Mouse (Mus musculus): ENCODE results near the gene Gm20388. TPM values are rescaled to one million over a fixed set of nuclear protein-coding genes. Genes with fewer than 3 reads are reported as not detected.

The Gm20388 gene
- polyA plus RNA-seq, 2 experiments = 8.5 TPM; not detected in 1

DNA sequence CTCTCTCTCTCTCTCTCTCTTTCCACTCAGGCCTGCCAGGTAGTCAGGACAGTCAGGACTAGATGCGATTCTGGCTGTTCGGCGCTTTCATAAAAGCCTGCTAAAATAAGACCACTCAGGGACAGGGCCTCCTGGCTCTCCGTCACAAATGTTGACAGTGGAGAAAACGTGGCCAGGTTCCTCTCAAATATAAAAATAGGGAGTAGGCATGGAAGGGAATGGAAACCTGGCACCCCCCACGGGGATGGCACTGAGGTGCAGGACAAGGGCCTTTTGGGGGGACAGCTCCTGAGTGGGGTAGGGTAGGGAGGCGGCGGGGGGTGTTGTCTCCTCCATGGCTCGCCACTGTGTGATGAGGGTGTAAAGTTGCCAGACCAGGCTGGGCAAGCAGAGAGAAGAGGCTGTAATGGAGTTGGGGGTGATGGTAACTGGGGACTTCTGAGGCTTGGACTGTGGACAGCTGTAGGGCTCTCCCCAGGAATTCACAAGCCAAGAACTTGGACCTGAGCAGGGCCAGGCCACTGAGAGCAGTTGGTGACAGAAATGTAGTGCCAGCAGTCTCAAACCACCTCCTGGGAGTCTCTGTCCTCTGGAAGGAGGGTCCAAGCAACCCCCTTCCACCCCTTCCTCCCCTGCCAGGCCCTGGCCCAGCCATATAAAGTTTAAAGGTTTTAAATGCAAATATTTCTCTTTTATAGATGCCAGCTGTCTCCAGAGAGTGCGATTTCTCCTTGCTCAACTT lies 621.3 kb downstream of the Gm20388 start:
- Histone ChIP-seq H3K36me3 (replicated peaks; ENCODE audit: control insufficient read depth, insufficient read depth, low read depth) (peaks cover 3% of the 10 kb centered on the region), H3K27me3 (ENCODE audit: control insufficient read depth, insufficient read depth, low read length) (no peaks in the 10 kb centered on the region), H3K4me2 (ENCODE audit: low read depth) (peak overlapping the region; percentile 44), H3K9ac (replicated peaks) (peak overlapping the region; percentile 3; the same call in 1 of the 2 replicates), H3K4me1 (replicated peaks; ENCODE audit: control insufficient read depth in 2 of 2, insufficient read depth in 2 of 2, low read length in 1 of 2) (peaks cover 40 to 44% of the 10 kb centered on the region in 2 experiments), H3K27ac (no peak overlapping the region), H3K9me3 (ENCODE audit: control insufficient read depth, low read length) (no peaks in the 10 kb centered on the region), H3K4me3 (ENCODE audit: insufficient read depth in 1 of 2, low read depth in 2 of 2, low read length in 2 of 2) (no peak overlapping the region)
- ATAC-seq (ENCODE audit: insufficient read depth) (no peak), DNase-seq (ENCODE audit: low read depth in 3 of 3, low spot score in 3 of 3) (no peak)
- no peak for TF ChIP-seq EP300 (IDR thresholded peaks at IDR 0.05; ENCODE audit: low read depth)
- no peak for TF ChIP-seq CTCF (IDR thresholded peaks at IDR 0.05; ENCODE audit: low read depth)
- WGBS (ENCODE audit: insufficient replicate concordance) = 59% methylated on average over 10 of the region's 10 CpGs

DNA sequence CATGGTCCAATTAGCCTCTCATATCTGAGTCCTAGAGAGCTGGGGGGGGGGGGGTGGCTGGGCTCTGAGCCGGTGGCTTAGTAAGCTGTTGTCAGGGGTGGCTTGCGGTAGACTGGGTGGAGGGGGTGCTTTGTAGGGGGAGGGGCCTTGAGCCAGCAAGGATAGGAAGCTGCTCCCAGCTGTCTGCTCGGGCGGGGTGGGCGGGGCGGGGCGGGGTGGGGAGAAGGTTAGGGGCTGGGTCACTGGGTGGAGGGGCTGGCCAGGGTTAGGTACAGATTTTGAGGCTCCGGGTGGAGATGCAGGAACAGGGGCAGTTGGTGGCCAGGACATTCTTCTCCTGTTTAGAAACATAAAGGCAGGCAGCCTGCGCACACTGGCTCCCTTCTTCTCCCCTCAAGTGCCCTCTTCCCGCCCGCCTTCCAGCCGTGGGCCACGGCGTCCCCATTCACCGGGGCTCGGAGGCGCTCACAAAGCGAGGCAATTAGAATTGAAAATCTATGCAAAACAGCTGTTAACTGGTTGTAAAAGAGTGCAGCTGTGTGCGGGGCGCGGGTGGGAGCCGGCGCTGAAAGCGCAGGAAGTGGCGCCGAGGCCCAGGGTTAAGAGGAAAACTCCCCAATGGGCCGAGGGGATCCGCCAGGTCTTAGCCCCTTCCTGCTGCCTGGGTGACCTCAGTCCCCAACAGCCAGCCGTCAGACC lies 622.0 kb downstream of the Gm20388 start:
- H3K4me1 ChIP-seq (replicated peaks; ENCODE audit: control insufficient read depth in 2 of 2, insufficient read depth in 2 of 2, low read length in 1 of 2) = peaks cover 40 to 43% of the 10 kb centered on the region in 2 experiments
- H3K4me3 ChIP-seq (ENCODE audit: insufficient read depth in 1 of 2, low read depth in 2 of 2, low read length in 2 of 2) = no peak overlapping the region
- TF ChIP-seq EP300 (IDR thresholded peaks at IDR 0.05; ENCODE audit: low read depth) (no peak), CTCF (IDR thresholded peaks at IDR 0.05; ENCODE audit: low read depth) (no peak)
- no peak for ATAC-seq (ENCODE audit: insufficient read depth)
- no peak for DNase-seq (ENCODE audit: low read depth in 3 of 3, low spot score in 3 of 3)
- no peak overlapping the region; the same call in 1 of the 2 replicates for H3K9ac ChIP-seq (replicated peaks)
- H3K36me3 ChIP-seq (replicated peaks; ENCODE audit: control insufficient read depth, insufficient read depth, low read depth) = peaks cover 3% of the 10 kb centered on the region
- H3K27me3 ChIP-seq (ENCODE audit: control insufficient read depth, insufficient read depth, low read length) = no peaks in the 10 kb centered on the region
- no peak overlapping the region for H3K27ac ChIP-seq
- H3K4me2 ChIP-seq (ENCODE audit: low read depth) = peak overlapping the region; percentile 44
- 8% methylated on average over 29 of the region's 29 CpGs for WGBS (ENCODE audit: insufficient replicate concordance)
- H3K9me3 ChIP-seq (ENCODE audit: control insufficient read depth, low read length) = no peaks in the 10 kb centered on the region

DNA sequence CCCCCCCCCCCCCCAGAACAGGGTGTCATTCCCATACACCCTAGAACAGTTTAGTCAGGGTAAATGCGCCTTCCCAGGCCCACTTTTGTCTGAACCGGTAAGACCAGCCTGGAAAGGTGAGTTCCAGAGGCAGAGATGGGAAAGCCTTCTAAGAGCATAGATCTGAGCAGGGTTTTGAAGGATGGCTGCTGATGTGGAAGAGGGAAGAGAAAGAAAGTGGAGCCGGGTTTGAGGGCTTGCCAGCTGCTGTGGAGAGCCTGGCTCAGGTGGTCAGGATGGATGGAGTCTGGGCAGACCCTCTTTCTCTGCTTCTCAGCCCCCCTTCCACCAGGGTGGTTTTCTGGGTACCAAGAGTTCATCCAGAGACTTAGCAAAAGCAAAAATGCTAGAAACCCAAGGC lies 622.7 kb downstream of the Gm20388 start:
- no peak overlapping the region for H3K27ac ChIP-seq
- H3K9me3 ChIP-seq (ENCODE audit: control insufficient read depth, low read length) = no peaks in the 10 kb centered on the region

DNA sequence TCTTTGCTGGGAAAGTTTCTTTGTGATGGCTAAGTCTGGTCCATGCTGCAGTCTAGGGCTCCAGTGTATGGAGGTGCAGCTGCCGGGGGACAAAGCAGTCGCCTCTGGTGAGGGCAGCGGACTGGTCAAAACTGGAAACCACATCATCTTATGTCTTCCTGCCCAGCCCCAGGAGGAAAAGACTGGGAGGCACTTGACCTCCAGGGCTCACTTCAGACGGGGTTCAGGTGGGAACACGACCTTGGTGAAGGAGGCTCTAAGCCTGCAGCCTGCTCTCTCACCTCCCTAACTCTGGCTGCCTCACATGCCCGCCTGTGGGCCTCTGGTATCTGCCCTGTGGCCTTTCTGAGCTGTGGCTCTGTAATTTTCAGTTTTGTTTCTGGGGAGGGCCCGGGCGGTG lies 623.4 kb downstream of the Gm20388 start:
- peaks cover 3% of the 10 kb centered on the region for H3K36me3 ChIP-seq (replicated peaks; ENCODE audit: control insufficient read depth, insufficient read depth, low read depth)
- no peak overlapping the region for H3K4me2 ChIP-seq (ENCODE audit: low read depth)
- H3K4me3 ChIP-seq (ENCODE audit: insufficient read depth in 1 of 2, low read depth in 2 of 2, low read length in 2 of 2) = no peak overlapping the region
- H3K27me3 ChIP-seq (ENCODE audit: control insufficient read depth, insufficient read depth, low read length) = no peaks in the 10 kb centered on the region
- DNase-seq (ENCODE audit: low read depth in 3 of 3, low spot score in 3 of 3) (no peak), ATAC-seq (ENCODE audit: insufficient read depth) (no peak)
- 36% methylated on average over 8 of the region's 8 CpGs for WGBS (ENCODE audit: insufficient replicate concordance)
- no peaks in the 10 kb centered on the region for H3K9me3 ChIP-seq (ENCODE audit: control insufficient read depth, low read length)
- H3K27ac ChIP-seq = no peak overlapping the region
- no peak for TF ChIP-seq CTCF (IDR thresholded peaks at IDR 0.05; ENCODE audit: low read depth)
- no peak for TF ChIP-seq EP300 (IDR thresholded peaks at IDR 0.05; ENCODE audit: low read depth)
- peaks cover 40 to 41% of the 10 kb centered on the region in 2 experiments for H3K4me1 ChIP-seq (replicated peaks; ENCODE audit: control insufficient read depth in 2 of 2, insufficient read depth in 2 of 2, low read length in 1 of 2)
- no peak overlapping the region for H3K9ac ChIP-seq (replicated peaks)

More for the DNA sequence above, 622.7 kb downstream of the Gm20388 start:
- no peak overlapping the region for H3K4me3 ChIP-seq (ENCODE audit: insufficient read depth in 1 of 2, low read depth in 2 of 2, low read length in 2 of 2)
- H3K27me3 ChIP-seq (ENCODE audit: control insufficient read depth, insufficient read depth, low read length) = no peaks in the 10 kb centered on the region
- H3K9ac ChIP-seq (replicated peaks) = no peak overlapping the region
- peaks cover 3% of the 10 kb centered on the region for H3K36me3 ChIP-seq (replicated peaks; ENCODE audit: control insufficient read depth, insufficient read depth, low read depth)
- H3K4me1 ChIP-seq (replicated peaks; ENCODE audit: control insufficient read depth in 2 of 2, insufficient read depth in 2 of 2, low read length in 1 of 2) = peaks cover 38 to 39% of the 10 kb centered on the region in 2 experiments
- no peak overlapping the region for H3K4me2 ChIP-seq (ENCODE audit: low read depth)
- 56% methylated on average over 3 of the region's 3 CpGs for WGBS (ENCODE audit: insufficient replicate concordance)
- TF ChIP-seq EP300 (IDR thresholded peaks at IDR 0.05; ENCODE audit: low read depth) = no peak
- TF ChIP-seq CTCF (IDR thresholded peaks at IDR 0.05; ENCODE audit: low read depth) = no peak
- DNase-seq (ENCODE audit: low read depth in 3 of 3, low spot score in 3 of 3) (no peak), ATAC-seq (ENCODE audit: insufficient read depth) (no peak)

Data from liver, embryonic 14.5 days (tissue).